Mouse (Mus musculus) c-Kit-positive CD71-negative TER-119-negative erythroid progenitor cells, embryonic 14.5 days (primary cell): ENCODE results near the gene Tpbgl.

ENCODE experiments used
- DNase-seq: peaks from one replicate; pipeline ENCODE4 v3.0.0-alpha.2; 2013; ENCODE audit warnings: low read depth

The Tpbgl gene

DNA sequence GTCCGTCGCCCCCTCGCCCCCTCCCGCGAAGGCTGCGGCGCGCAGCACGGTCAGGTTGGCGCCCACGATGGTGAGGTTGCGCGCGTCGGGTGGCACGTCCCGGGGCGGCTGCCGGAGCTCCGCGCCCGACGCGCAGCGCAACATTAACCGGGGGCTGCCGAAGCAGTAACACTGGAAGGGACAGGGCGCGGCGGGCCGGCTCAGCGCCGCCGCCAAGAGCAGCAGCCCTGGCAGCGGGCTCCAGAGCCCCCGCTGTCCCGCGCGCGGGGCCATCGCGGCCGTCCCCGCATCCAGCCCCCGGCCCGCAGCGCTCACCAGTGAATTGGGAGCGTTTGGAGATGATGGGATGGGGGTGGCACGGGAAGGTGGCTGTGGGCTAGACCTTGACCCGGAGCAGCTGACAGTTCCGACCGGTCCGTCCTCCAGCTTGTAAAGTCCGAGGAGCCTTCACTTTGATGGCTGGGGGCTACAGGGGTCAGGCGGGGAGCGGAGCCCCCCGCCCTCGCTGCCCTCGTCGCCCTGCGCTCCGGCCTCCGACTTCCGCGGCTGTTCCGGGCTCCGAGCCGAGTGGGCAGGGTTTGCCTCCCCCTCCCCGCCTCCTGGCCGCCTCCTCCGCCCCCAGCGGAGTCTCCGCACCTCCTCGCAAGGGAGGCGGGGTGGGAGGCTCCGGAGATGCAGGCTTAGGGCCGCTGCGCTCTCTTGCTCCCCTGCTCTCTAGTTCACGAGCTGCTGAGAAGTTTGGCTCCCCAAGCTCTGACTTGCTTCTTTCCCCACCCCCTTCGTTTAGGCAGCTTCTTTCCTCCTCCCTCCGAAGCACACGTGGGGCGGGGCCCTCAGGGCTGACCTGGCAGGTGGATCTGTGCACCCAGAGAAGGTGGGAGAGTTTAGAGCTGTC, at the start of gene Tpbgl:
TSS of gene Tpbgl (minus strand) at position 728 of the 895 bp plus-strand sequence.
- no peak for DNase-seq

DNA sequence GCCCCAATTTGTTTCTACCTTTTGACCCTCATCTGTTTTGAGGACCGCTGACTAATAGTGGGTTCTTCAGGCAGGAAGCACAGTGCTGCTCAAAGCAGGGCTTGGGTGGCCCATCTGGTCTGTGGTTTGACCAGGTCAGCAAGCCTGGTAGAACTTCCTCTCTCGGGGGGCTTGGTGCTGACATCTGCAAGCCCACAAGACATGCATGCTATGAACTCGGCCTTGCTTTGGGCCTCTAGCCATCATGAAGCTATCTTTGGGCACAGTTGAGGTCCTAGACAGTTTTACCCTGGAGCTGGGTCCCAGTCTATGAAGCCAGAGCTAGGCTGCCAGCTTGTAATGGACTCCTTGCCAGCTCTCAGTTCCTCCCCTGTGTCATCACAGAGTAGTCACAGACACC, 48.0 kb upstream of the Tpbgl start:
- DNase-seq: peak; percentile 37

DNA sequence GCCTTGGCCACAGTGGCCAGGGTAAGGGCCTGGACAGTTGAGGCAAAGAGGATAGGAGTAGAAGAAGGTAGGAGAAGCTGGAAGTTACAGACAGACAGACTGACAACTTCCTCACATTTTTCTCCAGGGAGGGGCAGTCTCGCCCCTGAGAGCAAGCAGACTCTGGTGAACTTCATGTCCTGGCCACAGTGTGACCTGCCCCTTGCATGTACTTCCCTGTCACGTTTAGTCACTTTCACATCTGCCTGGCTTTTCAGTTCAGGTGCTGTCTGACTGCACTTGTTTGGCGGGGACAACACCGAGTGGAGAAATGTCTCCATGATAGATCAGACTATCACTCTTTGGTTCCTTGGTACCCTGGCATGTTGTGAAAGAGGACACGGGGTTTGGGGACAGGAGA, 47.3 kb upstream of the Tpbgl start:
- peak; percentile 18 for DNase-seq

GRCm38 (mm10) chr7:99673188-99673587, 46.3 kb upstream of the Tpbgl start:
- no peak for DNase-seq

DNA sequence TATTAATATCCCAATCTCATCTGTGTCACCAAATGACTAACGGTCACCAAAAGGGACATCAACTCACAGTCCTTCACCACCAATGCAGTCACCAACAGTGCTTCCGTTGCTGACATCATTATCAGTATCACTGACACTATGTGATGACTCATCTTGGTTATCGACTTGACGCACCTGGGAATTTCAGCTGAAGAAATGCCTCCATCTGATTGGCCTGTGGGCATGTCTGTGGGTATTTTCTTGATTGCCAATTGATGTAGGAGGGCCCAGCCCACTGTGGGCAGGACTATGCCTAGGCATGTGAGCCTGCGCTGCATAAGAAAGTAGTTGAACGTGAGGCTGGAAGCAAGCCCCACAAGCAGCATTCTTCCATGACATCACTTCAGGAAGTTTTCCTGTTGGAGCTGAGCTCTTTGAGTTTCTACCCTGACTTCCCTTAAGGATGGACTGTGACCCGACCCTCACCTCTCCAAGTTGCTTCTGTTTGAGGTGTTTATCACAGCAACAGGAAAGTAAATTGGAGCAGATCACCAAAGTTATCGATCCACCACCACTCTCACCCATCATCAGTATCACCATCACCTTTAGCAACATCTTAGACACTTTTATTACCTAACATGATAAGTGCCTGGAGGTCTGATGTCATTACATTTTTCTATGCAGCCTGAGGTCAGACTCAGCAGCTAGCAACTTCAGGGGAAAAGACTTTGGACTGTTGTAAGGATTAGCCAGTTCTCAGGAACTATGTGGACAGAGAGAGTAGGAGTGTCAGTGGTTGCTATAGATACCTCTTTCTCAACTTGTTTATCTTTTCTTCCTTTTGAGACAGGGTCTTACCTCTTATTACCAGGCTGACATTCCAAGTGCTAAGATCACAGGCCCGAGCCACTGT, 44.9 kb upstream of the Tpbgl start:
- DNase-seq: no peak

GRCm38 (mm10) chr7:99670915-99671314, 44.0 kb upstream of the Tpbgl start:
- DNase-seq: no peak

DNA sequence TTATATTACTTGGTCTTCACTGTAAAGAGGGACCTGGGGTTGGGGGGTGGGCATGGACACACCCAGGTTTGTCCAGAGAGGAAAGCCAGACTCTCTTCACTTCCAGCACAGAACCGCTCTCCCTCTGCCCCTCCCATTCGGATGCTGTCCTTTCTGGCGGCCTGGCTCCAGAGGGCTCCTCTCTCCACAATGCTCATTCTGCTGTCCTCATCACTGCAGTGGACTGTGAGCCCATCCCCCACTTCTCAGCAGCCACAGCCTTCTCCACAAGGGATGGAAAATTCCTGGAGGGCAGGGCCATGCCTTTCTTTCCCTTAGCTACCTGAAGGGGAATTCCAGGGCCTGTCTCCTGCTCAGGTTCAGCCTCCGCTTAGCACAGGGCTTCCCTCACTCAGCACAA, 41.9 kb upstream of the Tpbgl start:
- DNase-seq: no peak

DNA sequence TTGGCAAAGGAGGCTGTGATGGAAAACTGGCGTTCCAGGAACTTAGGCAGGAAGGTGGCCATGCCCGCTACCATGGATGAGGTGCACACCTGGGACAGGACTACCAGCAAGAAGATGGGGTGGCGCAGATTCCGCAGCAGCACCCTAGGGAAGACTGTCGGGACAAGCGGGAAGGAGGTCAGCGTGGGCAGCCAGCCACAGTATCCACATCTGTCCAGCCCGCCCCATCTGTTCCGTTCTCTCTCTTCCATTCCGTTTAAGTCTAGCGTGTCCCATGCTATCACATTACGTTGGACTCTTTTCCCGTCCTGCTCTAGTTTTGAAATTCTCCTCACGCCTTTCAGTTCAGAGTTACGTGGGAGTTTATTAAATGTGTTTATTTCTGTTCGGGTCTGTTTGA, 40.2 kb upstream of the Tpbgl start:
- no peak for DNase-seq

DNA sequence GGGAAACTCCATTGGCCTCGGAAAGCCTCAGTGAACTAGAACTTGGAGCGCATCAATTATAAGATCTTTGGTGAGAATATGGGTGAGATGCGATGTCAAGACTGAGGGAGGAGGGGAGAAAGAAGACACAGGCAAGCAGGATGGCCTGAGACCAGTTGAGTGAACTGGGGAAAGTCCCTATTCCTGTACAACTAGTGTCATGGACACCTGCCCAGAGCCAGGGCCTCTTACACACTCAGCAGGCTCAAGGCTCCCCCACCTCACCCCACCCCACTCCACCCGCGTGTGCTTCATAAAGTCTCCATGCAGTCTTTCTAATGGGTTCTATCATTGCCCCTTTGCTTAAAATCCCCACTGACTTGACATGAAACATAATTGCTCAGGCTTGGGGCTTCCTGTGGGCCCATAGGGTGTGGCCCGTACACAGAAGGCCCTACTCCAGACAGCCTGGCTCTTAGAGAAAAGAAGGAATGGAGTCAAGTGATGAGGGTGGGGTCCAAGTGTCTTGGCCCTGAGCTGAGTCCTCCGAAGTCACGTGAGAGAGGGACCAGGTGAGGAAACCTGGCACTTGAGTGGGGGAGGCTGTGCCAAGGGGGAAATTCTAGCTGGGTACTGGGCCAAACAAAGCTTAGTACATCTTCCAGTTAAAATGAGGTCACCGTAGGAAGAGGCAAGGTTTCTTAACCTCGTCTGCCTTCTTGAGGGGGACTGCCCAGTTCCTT, 39.0 kb upstream of the Tpbgl start:
- no peak for DNase-seq

GRCm38 (mm10) chr7:99664571-99665485, 37.9 kb upstream of the Tpbgl start:
- no peak for DNase-seq

- DNase-seq: no peak
Measured at GRCm38 (mm10) chr7:99663507-99664220, 36.8 kb upstream of the Tpbgl start.

- DNase-seq: no peak
Measured at GRCm38 (mm10) chr7:99662311-99662710, 35.4 kb upstream of the Tpbgl start.

DNA sequence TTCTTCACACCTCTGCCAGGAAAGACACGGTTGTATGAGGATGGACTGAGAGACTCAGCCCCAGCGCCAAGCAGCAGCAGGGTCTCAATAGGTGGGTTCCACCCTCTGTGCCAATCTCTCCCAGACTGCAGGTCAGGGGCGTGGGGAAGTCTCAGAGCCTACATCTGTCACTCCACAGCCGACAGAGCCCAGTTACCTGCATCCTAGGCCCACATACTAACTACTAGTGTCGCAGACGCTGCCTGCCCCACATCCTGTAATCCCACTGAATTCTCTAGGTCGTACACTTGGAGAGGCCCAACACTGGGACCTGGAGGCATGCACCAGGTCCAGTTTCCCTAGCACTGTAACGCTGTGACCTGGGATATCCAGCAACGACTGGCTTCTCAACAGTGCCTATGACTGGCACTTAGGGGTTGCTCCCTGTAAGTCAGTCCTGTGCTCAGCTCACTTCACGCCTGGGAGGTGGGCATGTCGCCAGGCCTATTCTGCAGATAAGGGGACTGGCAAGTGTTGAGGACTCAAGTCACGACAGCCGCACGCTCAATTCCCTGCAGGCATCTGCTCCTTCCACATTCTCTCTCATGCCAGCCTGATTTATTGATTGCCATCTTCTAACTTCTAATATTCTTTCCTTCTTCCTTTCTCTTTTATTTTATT, 34.8 kb upstream of the Tpbgl start:
- DNase-seq: no peak

DNA sequence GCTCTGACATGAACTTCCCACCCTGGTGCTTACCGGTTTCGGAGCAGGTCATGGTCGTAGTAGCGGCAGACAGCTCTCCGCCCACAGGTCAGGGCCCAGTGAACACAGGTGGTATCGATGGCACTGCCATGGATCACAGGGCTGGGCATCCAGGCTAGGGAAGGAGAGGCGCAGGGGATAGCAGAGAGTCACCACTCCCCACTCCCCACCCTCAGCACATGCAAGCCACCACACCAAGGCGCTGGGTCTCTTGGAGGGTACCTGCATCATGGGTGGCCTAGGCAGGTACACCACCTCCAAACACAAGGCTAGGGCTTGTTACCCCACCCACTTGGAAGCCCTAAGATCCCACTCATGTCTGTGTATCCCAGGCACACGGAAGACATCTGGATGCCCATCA, 34.2 kb upstream of the Tpbgl start:
- no peak for DNase-seq

DNA sequence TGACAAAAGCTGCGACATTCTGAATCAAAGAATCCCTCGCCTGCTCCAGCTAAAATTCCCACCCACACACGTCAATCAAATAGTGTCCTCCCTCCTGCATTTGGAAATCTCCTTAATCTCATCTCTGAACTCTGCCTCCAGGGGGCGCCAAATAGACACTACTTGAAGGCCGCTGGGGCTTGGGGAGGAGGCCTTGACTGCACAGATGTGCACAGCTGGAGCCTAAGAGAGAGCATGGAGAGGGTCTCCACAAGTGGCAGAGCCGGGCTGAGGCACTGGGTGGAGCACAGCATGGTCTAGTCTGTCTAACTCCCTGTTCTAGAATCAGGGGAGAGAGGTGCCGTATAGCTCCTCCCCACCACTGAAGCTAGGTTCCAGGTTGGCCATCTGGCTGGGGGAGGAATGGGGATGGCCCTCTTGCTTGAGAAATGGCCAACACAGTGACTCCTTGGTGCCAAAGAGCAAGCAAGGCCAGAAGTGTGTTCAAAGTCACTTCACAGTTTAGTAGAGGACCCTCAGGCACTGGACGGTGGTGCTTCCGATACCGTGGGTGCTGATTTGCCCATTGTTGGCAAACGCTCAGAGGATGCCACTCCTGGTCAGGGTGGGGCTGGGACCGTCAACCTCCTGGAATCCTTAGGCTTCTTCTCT, 32.6 kb upstream of the Tpbgl start:
- peak; percentile 78 for DNase-seq

DNA sequence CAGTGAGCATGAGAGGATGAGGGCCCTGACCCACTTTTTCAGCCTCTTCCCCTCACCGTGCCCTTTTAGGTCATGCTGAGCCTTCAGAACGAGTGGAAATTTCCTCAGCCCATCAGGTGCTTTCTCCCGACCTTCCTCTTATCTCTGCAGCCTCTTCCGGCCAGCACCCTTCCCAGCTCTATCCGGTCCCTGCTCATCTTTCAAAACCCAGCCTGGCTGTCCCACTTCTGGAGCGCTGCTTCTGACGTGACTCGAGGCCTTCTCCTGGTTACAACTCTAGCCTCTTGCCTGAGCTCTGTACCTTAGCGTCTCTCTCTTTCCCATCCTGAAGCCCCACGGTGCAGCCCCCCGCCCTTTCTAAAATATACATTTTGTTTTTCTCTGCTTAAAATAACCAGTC, 27.3 kb upstream of the Tpbgl start:
- no peak for DNase-seq

- DNase-seq: no peak
Measured at GRCm38 (mm10) chr7:99649585-99649984, 22.7 kb upstream of the Tpbgl start.

GRCm38 (mm10) chr7:99648623-99649022, 21.7 kb upstream of the Tpbgl start:
- DNase-seq: peak; percentile 38

- DNase-seq: no peak
Measured at GRCm38 (mm10) chr7:99644701-99645100, 17.8 kb upstream of the Tpbgl start.

GRCm38 (mm10) chr7:99642078-99642477, 15.2 kb upstream of the Tpbgl start:
- DNase-seq: no peak
